Mouse (Mus musculus) spleen, adult 2 months (tissue): ENCODE measurements around the gene Xrcc3. TPM values are rescaled to one million over a fixed set of nuclear protein-coding genes. Genes with fewer than 3 reads are reported as not detected.

ENCODE experiments used
- DNase-seq, 2 experiments: peaks; one replicate each; pipeline versions ENCODE4 v3.0.0 to v3.0.0-alpha.2; 2012 to 2021; ENCODE audit warnings: low spot score in 2 of 2, low read depth in 1 of 2
- H3K27ac ChIP-seq: fragments of 200-500 bp; 2 replicates; pipeline ENCODE4 v1.5.1; 2012; ENCODE audit warnings: low read length, inconsistent platforms; ENCODE audit not compliant: insufficient read depth
- H3K27me3 ChIP-seq: fragments of 200-500 bp; 2 replicates; pipeline ENCODE4 v1.6.1; 2012; ENCODE audit warnings: mild to moderate bottlenecking, moderate library complexity, low read length, inconsistent platforms; ENCODE audit not compliant: control insufficient read depth, insufficient read depth
- H3K36me3 ChIP-seq: fragments of 200-500 bp; 2 replicates; pipeline ENCODE4 v1.6.1; 2012; ENCODE audit warnings: mild to moderate bottlenecking, low read length, inconsistent platforms; ENCODE audit not compliant: control insufficient read depth, insufficient read depth
- H3K4me1 ChIP-seq: fragments of 200-500 bp; 2 replicates; pipeline ENCODE4 v1.6.1; 2011; ENCODE audit warnings: inconsistent platforms; ENCODE audit not compliant: control insufficient read depth, insufficient read depth, insufficient read length
- H3K4me3 ChIP-seq: fragments of 200-500 bp; 2 replicates; pipeline ENCODE4 v1.5.1; 2011; ENCODE audit warnings: mild to moderate bottlenecking, inconsistent platforms; ENCODE audit not compliant: insufficient read depth, insufficient read length; ENCODE audit errors: extremely low read depth
- CTCF ChIP-seq: fragments of 200-500 bp; IDR thresholded peaks from 2 replicates; pipeline ENCODE4 v1.5.1; 2011; ENCODE audit warnings: mild to moderate bottlenecking, inconsistent platforms; ENCODE audit not compliant: insufficient read depth, insufficient read length, insufficient replicate concordance; ENCODE audit errors: extremely low read depth
- POLR2A ChIP-seq: fragments of 200-500 bp; IDR thresholded peaks from 2 replicates; pipeline ENCODE4 v1.6.1; 2011; ENCODE audit warnings: low read depth, low read length, inconsistent platforms
- WGBS: fragments of 180-500 bp; shearing (Covaris S2); methylation state at CpG from one replicate; pipeline ENCODE4 v1.1.7; 2018; 5-methylcytosine and 5-hydroxymethylcytosine counted together
- polyA plus RNA-seq: library from polyadenylated mRNA; depleted of rRNA; stranded (reverse); fragments of >200 nt; gene quantifications from 2 replicates; pipeline ENCODE4 v1.2.3, GENCODE M21; 2012; rRNA removed

The Xrcc3 gene
- polyA plus RNA-seq, 1 experiment: 5.0 TPM

GRCm38 (mm10) chr12:111757561-111758325 lies 55.9 kb downstream of the Xrcc3 start:
- 64% methylated on average over 10 of the region's 10 CpGs for WGBS
- TF ChIP-seq POLR2A (no peak), CTCF (no peak)
- Histone ChIP-seq H3K27ac (peak overlapping the region; percentile 81; the same call in 1 of the 2 replicates), H3K27me3 (no peaks in the 10 kb centered on the region), H3K36me3 (peaks cover 2% of the 10 kb centered on the region; the same call in 1 of the 2 replicates), H3K4me3 (peak overlapping the region; percentile 96; the same call in 1 of the 2 replicates), H3K4me1 (peaks cover 7% of the 10 kb centered on the region)
- no peak for DNase-seq

DNA sequence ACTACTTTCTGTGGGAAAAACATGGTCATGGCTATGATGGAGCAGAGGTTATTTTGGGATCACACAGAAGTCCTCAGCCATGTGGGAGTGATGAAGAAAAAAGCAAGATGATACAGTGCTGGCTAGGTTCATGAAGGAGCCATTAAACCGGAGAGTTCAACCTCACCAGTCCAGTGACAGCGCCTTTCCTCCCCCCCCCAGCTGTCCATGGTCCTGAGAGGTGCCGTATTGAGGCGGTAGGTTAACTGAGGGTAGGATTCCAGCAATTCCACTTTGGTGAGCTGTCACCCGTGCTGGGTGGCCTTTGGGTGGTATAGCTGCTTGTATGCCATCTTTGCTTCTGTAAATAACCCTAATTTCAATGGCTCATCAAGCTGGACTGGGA lies 57.0 kb downstream of the Xrcc3 start:
- peaks cover 7% of the 10 kb centered on the region for H3K4me1 ChIP-seq
- no peak overlapping the region for H3K4me3 ChIP-seq
- no peaks in the 10 kb centered on the region for H3K36me3 ChIP-seq
- TF ChIP-seq CTCF (no peak), POLR2A (no peak)
- H3K27me3 ChIP-seq: no peaks in the 10 kb centered on the region
- no peak overlapping the region for H3K27ac ChIP-seq
- no peak for DNase-seq
- 82% methylated on average over 5 of the region's 5 CpGs for WGBS

- H3K36me3 ChIP-seq: no peaks in the 10 kb centered on the region
- no peaks in the 10 kb centered on the region for H3K27me3 ChIP-seq
- H3K4me3 ChIP-seq: no peak overlapping the region
- WGBS: 59% methylated on average over 4 of the region's 4 CpGs
- DNase-seq: no peak
- no peak overlapping the region for H3K27ac ChIP-seq
- TF ChIP-seq CTCF (no peak), POLR2A (no peak)
- H3K4me1 ChIP-seq: peaks cover 7% of the 10 kb centered on the region
These were observed 57.5 kb downstream of the Xrcc3 start for GRCm38 (mm10) chr12:111756082-111756697.

DNA sequence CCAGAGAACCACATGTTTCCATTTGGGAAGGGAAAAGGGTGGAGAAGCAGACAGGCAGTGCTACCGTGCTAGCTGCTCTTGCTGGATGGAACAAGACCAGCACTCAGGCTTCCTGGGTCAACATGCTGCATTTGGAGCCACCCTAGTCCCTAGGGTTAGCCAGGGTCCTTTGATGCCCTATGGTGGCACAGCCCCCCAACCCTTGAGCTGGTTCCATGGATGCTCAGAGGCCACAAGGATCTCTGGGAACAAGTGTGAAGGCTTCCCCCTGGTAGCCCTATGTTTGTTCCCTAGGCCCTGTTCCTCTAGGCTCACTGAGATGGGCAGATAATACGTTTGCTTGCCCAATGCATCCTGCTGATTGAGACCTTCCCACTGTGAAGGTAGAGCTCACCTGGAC lies 58.4 kb downstream of the Xrcc3 start:
- no peak for TF ChIP-seq POLR2A
- TF ChIP-seq CTCF: no peak
- Histone ChIP-seq H3K4me3 (no peak overlapping the region), H3K36me3 (no peaks in the 10 kb centered on the region), H3K27me3 (no peaks in the 10 kb centered on the region), H3K27ac (no peak overlapping the region), H3K4me1 (peaks cover 7% of the 10 kb centered on the region)
- DNase-seq: no peak
- WGBS: 68% methylated on average over 2 of the region's 2 CpGs

DNA sequence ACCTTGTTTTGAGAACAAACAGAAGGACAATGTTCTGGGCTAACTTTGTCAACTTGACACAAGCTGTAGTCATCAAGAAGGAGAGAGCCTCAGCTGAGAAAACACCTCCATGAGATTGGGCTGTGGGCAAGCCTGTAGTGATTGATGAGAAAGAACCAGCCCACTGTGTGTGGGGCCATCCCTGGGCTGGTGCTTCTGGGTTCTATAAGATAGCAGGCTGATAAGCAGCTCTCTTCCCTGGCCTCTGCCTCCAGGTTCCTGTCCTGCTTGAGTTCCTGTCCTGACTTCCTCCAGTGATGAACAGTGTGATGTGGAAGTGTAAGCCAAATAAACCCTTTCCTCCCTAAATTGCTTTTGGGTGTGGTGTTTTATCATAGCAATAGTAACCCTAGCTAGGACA lies 59.0 kb downstream of the Xrcc3 start:
- H3K4me1 ChIP-seq: peaks cover 5% of the 10 kb centered on the region
- TF ChIP-seq POLR2A (no peak), CTCF (no peak)

GRCm38 (mm10) chr12:111753347-111753746 lies 60.3 kb downstream of the Xrcc3 start:
- Histone ChIP-seq H3K4me1 (peaks cover 4% of the 10 kb centered on the region), H3K36me3 (no peaks in the 10 kb centered on the region), H3K27ac (no peak overlapping the region), H3K4me3 (no peak overlapping the region), H3K27me3 (no peaks in the 10 kb centered on the region)
- no peak for DNase-seq
- TF ChIP-seq POLR2A (no peak), CTCF (no peak)
- 68% methylated on average over 9 of the region's 9 CpGs for WGBS

More for the DNA sequence above, 59.0 kb downstream of the Xrcc3 start:
- Histone ChIP-seq H3K27me3 (no peaks in the 10 kb centered on the region), H3K36me3 (no peaks in the 10 kb centered on the region), H3K4me3 (no peak overlapping the region), H3K27ac (no peak overlapping the region)
- no peak for DNase-seq

Other genes starting within 250 kb of the Xrcc3 start
- 19.8 and 21.4 TPM in 2 replicates for gene Mark3, start 239.3 kb downstream of the Xrcc3 start, polyA plus RNA-seq
- gene Ckb, start 141.5 kb downstream of the Xrcc3 start, polyA plus RNA-seq: 139 and 197 TPM in 2 replicates
- 40.6 and 48.1 TPM in 2 replicates for gene Trmt61a, start 135.8 kb downstream of the Xrcc3 start, polyA plus RNA-seq
- 6.2 and 7.7 TPM in 2 replicates for gene Bag5, start 100.6 kb downstream of the Xrcc3 start, polyA plus RNA-seq
- gene Apopt1, start 100.6 kb downstream of the Xrcc3 start, polyA plus RNA-seq: 22.2 and 33.3 TPM in 2 replicates
- 43.5 and 46.4 TPM in 2 replicates for gene Klc1, start 55.0 kb downstream of the Xrcc3 start, polyA plus RNA-seq
- 13.3 and 14.7 TPM in 2 replicates for gene Zfyve21, start 297 bp upstream of the Xrcc3 start, polyA plus RNA-seq
- gene Ppp1r13b, start 94.2 kb upstream of the Xrcc3 start, polyA plus RNA-seq: 13.7 and 13.8 TPM in 2 replicates
- 8.8 and 9.3 TPM in 2 replicates for gene Atp5mpl, start 153.1 kb upstream of the Xrcc3 start, polyA plus RNA-seq
- 0.02 TPM in 1 of 2 replicates, not detected in the other for gene Tdrd9, start 157.7 kb upstream of the Xrcc3 start, polyA plus RNA-seq
- not detected in 2 replicates for gene Rd3l, start 167.4 kb upstream of the Xrcc3 start, polyA plus RNA-seq